Mouse (Mus musculus) cerebellum, postnatal 14 days (tissue): ENCODE measurements at regions not wholly inside any gene's neighbourhood (a gene's known extent, or its start where the extent isn't known, plus 50 kb on each side); places are given as distances from the start of the nearest gene placed in this dataset.
"Not testable (repeated sequence)": the region's sequence is repeated elsewhere in the genome, so short reads cannot be mapped to it uniquely, and the experiment has no call there.

Source experiments
- DNase-seq, 2 experiments: peaks; one replicate each; pipeline ENCODE4 v3.0.0; 2021; ENCODE audit warnings: mixed read lengths in 2 of 2

DNA sequence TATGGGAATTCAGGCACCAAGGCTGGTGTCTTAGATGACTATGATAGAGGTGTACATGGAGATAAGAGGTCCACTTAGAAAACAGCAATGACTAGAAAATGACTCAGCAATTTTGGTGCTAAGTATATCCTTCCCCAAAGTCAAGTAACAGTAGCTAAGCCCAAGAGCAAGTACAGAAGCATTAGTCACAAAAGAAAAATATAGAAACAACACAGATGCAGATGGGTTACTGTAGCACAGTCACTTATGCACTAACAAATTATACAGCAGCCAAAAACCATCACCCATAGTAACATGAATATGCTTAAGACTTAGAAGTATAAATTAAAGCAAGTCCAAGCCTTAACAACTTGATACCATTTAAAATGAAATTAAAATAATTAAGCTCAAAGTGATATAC is 378.5 kb upstream of the Meis2 start:
- DNase-seq = no peak

DNA sequence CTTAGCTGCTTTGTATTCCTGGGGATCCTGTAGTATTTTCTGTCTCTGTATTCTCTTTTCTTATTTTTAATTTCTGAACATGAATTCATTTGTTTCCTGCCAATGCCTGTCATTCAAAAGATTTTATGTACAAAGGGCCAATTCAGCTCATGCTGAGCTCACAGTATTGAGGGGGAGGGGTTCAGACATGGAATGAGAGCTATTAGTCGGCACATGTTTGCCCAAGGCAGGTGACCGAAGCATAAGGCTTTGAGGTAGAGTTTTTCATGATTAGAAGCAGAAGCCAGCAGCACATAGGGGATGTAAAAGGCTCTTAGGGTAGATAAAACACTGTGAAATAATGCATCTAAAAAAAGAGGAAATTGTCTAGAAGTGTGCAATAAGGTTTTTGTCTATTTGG is 374.6 kb upstream of the Meis2 start:
- no peak for DNase-seq

DNA sequence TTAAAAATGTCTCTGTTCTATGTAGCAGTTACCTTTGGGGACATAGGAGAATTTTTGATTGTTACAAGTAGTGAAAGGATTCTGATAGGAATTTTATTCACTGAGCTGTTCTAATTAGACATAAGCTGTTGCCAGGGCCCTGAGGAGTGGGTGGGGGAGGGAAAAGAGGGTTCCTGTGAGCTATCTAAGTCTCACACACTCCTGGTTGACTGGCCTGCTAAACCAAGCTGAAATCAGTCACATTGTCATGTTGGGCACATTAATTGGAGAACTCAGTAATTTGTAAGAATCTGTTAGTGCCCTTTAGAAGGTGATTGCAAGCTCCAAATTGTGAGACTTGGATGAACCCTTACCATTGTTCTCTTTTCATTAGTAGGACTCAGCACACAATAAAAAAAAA is 367.8 kb upstream of the Meis2 start:
- no peak for DNase-seq

DNA sequence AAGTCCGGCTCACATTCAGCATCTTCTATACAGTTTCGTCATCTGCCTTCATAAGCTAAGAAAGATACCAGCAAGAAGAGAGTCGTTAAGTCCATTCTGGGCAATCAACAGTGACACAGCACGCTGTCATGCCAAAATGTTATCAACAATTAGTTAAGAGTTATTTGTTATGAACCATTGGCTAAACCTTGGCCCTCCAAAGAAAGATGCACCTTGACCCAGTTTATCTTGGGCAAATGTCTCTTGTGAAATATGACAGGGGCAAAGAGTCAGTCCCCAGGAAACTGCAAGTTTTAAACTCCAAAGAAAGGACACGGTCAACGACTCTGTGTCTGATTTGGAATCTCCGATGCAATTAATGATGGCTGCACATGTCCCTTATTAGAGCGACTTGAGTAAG is 358.5 kb upstream of the Meis2 start:
- no peak for DNase-seq

DNA sequence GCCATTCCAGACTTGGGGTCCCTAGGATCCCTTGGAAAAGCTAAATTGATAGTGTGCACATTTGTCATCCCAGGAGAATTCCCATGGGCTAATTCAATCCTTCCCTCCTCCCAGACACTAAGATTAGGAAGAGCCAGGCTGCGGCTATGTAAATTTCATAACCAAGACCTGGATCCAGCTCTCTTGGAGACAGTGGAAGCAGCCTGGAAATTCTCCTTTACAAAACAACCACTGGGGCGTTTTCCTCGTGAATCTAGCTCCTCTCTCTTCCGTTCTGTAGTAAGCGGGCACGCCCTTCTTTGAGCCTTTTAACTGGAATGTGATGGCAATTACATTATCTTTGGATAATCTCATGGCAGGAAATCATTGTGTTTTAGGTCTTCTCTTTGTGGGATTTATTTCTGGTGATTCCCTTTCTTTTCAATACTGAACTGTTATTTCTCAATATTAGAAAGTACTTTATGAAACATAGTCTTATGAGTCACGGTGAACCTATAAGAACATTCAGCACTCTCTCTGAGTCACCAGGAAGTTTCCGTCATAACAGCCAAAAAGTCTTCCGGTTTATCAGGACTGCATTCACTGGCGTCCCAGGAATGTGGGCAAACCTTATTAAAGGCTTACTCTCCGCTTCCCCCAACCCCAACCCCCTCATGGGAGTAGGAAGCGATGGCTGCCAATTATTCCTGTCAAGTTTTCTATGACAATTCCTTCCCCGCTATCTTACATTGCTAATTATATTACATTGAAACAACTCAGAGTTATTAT is 352.0 kb upstream of the Meis2 start:
- no peak for DNase-seq

- DNase-seq = no peak
Observed at GRCm38 (mm10) chr2:116415742-116416141, 350.1 kb upstream of the Meis2 start.

GRCm38 (mm10) chr2:116402113-116402512 is 336.5 kb upstream of the Meis2 start:
- DNase-seq = no peak

DNA sequence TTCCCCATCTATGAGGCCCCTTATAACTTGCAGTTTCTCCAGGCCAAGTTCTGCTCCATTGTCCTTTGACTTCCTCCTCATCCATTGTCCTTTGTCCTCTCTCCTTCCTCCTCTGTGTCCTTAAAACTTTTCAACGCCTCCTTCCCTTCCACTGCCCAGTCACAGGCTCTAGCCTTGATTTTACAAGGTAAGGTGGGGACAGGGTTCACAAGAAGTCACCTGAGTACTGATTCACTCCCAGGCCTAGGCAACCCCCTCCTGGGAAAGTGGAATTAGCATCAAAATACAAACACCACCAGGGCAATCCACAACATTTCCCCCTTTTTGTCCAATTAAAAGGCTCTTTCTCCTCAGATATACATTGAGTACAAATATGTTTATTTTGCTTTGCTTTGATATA is 334.3 kb upstream of the Meis2 start:
- DNase-seq = no peak

DNA sequence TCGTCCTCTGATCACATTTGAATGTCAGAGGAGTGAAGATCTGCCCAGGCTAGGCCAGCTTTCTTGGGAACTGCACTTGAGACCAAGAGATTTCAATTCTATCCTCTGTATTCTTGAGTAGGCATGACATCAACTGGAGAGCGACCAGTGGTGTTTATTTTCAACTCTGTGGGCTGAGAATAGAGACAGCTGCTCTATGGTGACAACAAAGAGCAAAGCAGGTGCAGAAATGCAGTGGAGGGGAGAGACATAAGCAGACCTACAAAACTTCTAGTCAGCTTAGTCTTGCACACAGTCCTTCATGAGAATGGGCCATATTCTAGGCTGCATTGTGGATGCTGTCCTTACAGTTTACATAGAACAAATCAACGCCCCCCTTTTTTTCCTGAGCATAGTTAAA is 303.2 kb upstream of the Meis2 start:
- DNase-seq = no peak

DNA sequence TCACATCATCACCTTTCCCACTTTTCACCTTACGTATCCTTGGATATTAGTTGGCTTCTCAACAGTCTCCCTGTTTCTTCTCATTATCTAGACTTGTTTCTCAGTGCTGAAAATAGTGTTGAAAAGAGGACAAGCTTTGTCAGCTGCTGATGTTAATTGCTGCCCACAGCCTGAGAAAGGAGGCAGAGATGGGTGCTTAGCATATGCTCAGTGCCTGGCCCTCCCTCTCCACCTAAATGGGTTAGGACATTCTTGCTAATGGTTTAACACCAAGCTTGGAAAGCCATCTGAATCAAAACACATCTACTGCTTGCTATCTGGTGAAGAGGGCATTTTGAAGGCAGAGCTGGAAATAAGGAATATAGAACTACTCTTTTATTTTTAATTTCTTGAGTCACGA is 298.5 kb upstream of the Meis2 start:
- no peak for DNase-seq

GRCm38 (mm10) chr2:116358145-116358544 is 292.5 kb upstream of the Meis2 start:
- no peak for DNase-seq

GRCm38 (mm10) chr2:116348530-116348914 is 282.9 kb upstream of the Meis2 start:
- DNase-seq = peak; percentile 26 to 48

GRCm38 (mm10) chr2:116347827-116348529 is 282.3 kb upstream of the Meis2 start:
- DNase-seq = no peak

- no peak for DNase-seq
Observed at GRCm38 (mm10) chr2:116331801-116332200, 266.2 kb upstream of the Meis2 start.

DNA sequence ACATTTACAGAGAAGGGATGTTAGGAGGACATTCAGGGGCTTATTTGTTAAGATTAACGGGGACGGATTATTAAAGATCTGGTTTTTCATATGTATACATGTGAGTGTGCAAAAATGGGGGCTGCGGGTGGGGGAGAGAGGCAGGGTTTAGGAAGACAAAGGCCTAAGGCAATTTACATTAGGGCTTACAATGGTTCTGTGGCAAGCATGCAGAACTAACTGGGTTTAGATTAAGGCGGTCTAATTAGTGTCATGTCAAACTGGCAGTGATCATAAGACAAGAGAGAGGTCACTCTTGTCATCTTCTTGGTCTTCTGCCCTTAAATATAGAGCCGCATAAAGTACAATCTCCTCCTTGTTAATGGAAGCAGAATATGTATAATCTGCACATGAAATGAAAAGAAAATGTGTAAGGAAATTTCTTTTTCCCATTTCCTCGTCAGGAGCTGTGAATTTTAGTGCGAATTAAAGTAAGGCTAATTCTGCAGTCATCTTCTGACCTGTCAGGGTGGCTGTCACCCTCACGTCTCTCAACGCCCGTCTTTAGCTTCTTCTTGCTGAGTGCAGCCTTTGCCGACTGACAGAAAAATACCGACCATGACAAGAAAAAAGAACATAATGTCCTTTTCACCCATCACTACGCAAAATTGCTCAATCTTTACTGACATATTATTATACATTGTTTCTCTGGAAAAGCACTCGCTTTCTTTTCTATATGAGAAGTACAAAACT is 256.6 kb upstream of the Meis2 start:
- no peak for DNase-seq

DNA sequence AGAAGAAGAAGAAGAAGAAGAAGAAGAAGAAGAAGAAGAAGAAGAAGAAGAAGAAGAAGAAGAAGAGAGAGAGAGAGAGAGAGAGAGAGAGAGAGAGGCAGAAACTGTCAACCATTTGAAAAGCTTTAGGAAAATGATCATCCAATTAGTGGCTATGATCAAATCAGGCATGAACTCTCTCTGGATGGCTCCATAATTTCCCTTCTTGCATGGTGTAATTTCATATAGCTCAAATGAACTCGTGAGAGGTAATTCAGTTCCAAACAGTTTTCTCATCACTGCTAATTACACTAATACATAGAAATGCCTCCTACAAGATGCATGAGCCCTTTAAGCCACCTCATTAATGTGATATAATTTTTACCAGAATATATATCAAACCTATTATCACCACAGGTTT is 233.9 kb upstream of the Meis2 start:
- no peak for DNase-seq

DNA sequence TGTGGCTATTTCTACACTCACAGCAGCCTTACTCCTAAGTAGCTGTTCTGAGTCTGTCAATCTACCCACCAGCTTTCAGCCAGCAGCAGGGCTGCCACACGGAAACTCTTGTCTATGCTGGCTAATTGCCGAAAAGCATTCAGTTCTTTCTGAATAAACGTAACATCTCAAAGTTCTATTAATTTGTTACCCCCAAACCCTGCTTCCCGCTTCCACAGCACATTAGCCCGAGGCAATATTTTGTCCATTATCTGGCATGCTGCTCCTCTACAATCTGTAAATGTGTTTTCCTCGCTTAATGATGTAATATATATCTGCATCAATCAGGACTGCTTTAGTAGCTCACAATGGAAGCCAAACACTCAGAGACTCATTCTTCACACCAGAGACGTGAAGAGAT is 224.2 kb upstream of the Meis2 start:
- DNase-seq = no peak

DNA sequence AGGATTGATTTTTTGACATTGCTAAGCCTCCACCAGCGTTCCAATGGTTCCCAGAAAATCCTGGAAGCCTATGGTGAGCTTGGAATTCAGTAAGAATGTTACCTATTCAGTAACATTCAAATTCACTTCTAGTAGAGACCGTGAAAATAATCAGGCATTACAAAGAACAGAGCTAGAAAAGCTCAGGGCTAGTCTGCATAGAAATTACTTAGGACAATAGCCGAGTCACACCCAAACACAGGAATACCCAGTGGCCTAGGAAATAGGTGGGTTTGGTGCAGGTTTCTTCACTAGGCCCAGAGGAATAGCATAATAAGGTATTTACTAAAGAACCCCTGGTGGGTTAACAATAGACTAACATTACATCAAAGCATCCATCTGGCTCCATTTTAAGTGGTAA is 177.6 kb upstream of the Meis2 start:
- DNase-seq = not testable (repeated sequence)

DNA sequence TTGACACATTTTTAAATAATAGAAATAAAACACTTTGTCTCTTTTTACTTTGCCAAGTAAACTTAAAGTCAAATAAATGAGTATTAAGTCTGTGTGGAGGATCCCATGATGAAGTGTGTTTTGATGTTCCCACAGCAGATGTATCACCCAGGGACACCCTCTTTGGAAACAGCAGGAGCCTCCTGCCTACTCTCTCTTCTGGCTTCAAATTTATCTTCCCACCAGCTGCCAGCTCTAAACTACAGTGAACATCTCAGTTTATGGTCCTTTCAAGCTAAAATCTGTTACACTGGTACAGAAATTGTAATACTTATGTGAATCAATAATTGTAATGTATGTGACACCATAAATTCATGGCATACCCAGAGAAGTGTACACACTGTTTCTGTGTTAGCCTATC is 171.1 kb upstream of the Meis2 start:
- DNase-seq = no peak

- DNase-seq = no peak
Observed at GRCm38 (mm10) chr2:116232793-116233192, 167.2 kb upstream of the Meis2 start.

DNA sequence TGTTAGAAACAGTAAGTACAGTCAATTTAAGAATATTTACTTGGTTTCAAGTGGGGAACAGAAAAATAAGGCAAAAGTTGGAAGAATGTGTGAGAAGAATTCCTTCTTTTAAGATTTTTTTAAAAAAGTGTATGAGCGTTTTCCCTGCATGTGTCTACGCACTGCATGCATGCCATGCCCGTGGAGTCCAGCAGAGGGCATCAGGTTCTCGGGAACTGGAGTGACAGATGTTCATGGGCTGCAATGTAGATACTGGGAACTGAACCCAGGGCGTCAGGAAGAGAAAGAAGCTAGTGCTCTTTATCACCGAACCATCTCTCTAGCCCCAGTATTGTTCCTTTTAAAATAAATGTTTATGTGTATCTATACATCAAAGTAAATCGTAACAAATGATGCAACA is 150.8 kb upstream of the Meis2 start:
- peak; percentile 12 to 37 for DNase-seq

DNA sequence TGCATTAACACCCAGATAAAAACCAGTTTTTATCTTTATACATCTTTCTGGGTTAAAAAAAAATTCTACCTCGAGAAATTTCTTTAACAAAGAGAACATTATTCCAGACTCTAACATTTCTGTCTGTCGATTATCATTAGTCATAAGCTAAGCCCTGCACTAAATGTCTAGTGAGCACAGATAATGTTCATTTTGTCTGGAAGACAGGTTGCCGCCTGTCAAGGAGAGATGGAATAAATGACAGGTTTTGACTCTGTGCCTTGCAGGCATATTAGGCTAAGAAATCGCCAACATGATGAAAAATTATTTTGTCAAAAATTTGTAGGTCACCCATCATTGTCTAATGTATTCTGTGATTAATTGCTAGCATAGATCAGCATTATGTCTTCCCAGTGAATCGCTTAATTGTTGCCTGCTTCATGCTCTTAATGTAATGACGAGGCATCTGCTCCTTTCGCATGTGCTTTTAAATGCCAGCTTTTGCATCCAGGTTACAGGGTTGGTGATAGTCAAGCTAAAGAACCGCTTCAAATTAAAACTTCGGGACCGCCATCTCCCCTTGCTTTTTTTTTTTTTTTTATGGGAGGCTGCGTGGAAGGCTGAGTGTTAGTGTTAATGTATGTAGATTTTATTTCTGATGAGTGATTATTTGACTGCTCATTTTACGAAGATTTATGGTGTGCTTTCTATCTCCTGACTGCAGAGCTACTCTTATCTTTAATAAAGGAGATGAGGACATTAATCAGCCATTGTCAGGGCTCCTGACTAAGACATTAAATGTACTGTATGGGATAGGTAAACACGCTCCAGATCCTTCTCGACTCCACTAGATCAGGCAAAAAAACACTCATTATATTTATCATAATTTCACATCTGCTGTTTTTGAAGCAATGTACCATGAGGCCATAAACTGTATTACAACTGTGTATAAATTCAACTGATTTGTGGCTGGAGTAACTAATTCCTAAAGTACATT is 135.9 kb upstream of the Meis2 start:
- no peak for DNase-seq

DNA sequence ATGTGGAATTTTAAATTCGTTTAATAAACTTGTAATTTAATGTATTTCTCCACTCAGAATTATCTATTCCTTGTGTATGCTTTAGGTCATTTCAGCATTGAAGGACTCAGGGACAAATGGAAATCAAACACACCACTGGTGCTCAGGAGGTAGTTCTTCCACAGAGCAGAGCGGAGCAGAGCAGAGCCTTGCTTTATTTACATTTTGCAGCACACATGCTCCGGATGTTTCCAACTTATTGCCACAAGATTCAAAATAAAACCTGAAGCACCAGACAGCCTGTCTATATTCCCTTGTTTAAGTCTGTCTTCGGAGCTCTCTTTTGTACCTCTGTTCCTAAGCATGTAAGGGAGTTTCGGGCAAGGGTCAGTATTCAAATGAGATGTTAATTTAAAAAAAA is 135.2 kb upstream of the Meis2 start:
- DNase-seq = no peak
